Mouse (Mus musculus) liver, adult 2 months (tissue): ENCODE results near the gene Apobec1. TPM values are rescaled to one million over a fixed set of nuclear protein-coding genes. Genes with fewer than 3 reads are reported as not detected.

Source experiments
- DNase-seq: peaks from one replicate; pipeline ENCODE4 v3.0.0-alpha.2; 2011; ENCODE audit warnings: low read depth, low spot score; ENCODE audit errors: extremely low read depth
- H3K27ac ChIP-seq: fragments of 200-500 bp; replicated peaks from 2 replicates; pipeline ENCODE4 v1.5.1; 2012; ENCODE audit warnings: low read depth, mild to moderate bottlenecking, control low read depth, inconsistent platforms, low read length; ENCODE audit not compliant: insufficient read depth
- H3K27me3 ChIP-seq: fragments of 200-500 bp; 2 replicates; pipeline ENCODE4 v1.6.1; 2012; ENCODE audit warnings: mild to moderate bottlenecking, moderate library complexity, low read length, inconsistent platforms; ENCODE audit not compliant: control insufficient read depth, insufficient read depth
- H3K36me3 ChIP-seq: fragments of 200-500 bp; 2 replicates; pipeline ENCODE4 v1.6.1; 2012; ENCODE audit warnings: low read length, inconsistent platforms; ENCODE audit not compliant: control insufficient read depth, insufficient read depth
- H3K4me1 ChIP-seq: fragments of 200-500 bp; 2 replicates; pipeline ENCODE4 v1.6.1; 2011; ENCODE audit warnings: low read length; ENCODE audit not compliant: control insufficient read depth, insufficient read depth
- H3K4me3 ChIP-seq: fragments of 200-500 bp; 2 replicates; pipeline ENCODE4 v1.5.1; 2011; ENCODE audit warnings: low read depth, mild to moderate bottlenecking, control low read depth, low read length, moderate library complexity; ENCODE audit not compliant: insufficient read depth
- H3K79me2 ChIP-seq: fragments of 200-500 bp; 2 replicates; pipeline ENCODE4 v1.6.1; 2012; ENCODE audit warnings: inconsistent platforms, mild to moderate bottlenecking, low read length, moderate library complexity; ENCODE audit not compliant: control insufficient read depth, insufficient read depth
- H3K9ac ChIP-seq: fragments of 200-500 bp; 2 replicates; pipeline ENCODE4 v1.6.1; 2012; ENCODE audit warnings: low read depth, mild to moderate bottlenecking, control low read depth, inconsistent platforms, low read length
- CTCF ChIP-seq: fragments of 200-500 bp; IDR thresholded peaks from 2 replicates; pipeline ENCODE4 v1.5.1; 2011; ENCODE audit warnings: low read depth, low read length, control low read depth
- POLR2A ChIP-seq: fragments of 200-500 bp; IDR thresholded peaks from 2 replicates; pipeline ENCODE4 v1.6.1; 2011; ENCODE audit warnings: low read length, control low read depth; ENCODE audit not compliant: insufficient read depth; ENCODE audit errors: extremely low read depth
- WGBS: fragments of 180-500 bp; shearing (Covaris S2); methylation state at CpG from one replicate; pipeline ENCODE4 v1.1.7; 2018; 5-methylcytosine and 5-hydroxymethylcytosine counted together
- polyA plus RNA-seq: library from polyadenylated mRNA; depleted of rRNA; stranded (reverse); fragments of >200 nt; gene quantifications from 2 replicates; pipeline ENCODE4 v1.2.3, GENCODE M21; 2012; rRNA removed
- total RNA-seq: library from RNA; depleted of rRNA; stranded (reverse); fragments of >200 nt; gene quantifications from 2 replicates; pipeline ENCODE4 v1.2.3, GENCODE M21; 2014; rRNA removed

Apobec1 gene
- total and polyA plus RNA-seq, 2 experiments, result 17.3 to 18.2 TPM

DNA sequence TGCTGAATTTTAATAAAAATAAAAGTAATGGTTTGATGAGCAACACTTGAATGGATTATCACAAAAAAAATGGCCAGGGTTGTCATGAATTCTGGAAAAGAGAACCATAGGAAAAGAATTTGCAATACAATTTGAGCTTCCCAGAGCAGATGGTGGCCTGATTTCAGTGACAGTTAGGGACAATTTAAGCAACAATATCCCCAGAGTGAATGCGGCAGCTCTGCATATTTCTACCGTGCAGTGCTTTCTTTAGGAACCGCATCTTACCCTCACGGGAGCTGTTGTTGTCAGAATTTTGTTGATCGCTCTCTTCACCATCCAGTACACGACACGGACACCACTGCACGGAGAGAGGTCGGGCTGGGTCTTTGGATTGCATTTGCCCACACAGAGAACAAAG lies 62.7 kb downstream of the Apobec1 start:
- H3K4me1 ChIP-seq, result no peaks in the 10 kb centered on the region
- no peak overlapping the region for H3K4me3 ChIP-seq
- DNase-seq, result no peak
- no peak overlapping the region for H3K27ac ChIP-seq
- TF ChIP-seq POLR2A (no peak), CTCF (no peak)
- no peak overlapping the region for H3K9ac ChIP-seq
- WGBS, result 88% methylated on average over 9 of the region's 9 CpGs
- no peaks in the 10 kb centered on the region for H3K79me2 ChIP-seq
- no peaks in the 10 kb centered on the region for H3K27me3 ChIP-seq
- H3K36me3 ChIP-seq, result no peaks in the 10 kb centered on the region

DNA sequence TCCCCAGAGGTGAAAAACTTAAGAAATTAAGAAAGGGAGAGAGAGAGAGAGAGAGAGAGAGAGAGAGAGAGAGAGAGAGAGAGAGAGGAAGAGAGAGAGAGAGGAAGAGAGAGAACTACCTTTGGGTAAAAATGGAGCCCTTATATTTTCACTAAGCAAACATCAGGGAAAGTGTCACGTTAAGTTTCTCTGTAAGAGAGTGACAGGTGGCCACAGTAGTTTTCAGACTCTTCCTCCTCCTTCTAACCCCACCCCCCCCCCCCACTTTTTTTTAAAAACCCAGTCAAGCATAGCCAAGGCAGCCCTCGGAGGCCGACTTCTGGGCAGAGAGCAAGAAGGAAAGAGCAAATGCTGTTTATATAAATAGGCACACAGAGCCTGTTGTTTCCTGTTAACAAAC lies 68.2 kb downstream of the Apobec1 start:
- H3K27me3 ChIP-seq, result no peaks in the 10 kb centered on the region; the same call in 1 of the 2 replicates
- H3K4me3 ChIP-seq, result no peak overlapping the region
- TF ChIP-seq CTCF, result no peak
- TF ChIP-seq POLR2A, result no peak
- no peak overlapping the region for H3K27ac ChIP-seq
- H3K4me1 ChIP-seq, result peaks cover 2% of the 10 kb centered on the region
- no peak for DNase-seq
- no peaks in the 10 kb centered on the region for H3K36me3 ChIP-seq
- whole genome bisulfite sequencing, result 56% methylated on average over 3 of the region's 3 CpGs
- H3K79me2 ChIP-seq, result no peaks in the 10 kb centered on the region
- no peak overlapping the region for H3K9ac ChIP-seq

DNA sequence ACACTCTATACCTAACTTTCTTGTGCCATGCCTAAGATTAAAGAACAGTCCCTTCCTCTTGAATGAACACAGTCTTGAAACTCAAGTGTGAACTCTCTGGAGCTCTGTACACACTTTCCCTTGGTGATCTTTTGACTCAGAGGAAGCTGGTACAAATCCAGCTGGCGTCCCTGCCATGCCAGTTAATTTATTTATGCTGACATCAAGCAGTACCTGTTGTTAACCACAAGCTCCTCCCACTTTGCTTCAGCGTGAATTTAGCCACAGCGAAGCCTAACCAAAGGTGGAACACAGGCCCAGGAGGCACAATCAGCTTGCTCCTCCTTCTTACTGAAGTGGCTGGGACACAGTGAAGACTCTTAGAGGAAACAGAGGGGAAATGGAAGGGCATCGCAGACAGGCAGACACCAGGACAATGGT lies 69.4 kb downstream of the Apobec1 start:
- Histone ChIP-seq H3K27me3 (no peaks in the 10 kb centered on the region; the same call in 1 of the 2 replicates), H3K4me3 (no peak overlapping the region), H3K4me1 (peaks cover 2% of the 10 kb centered on the region), H3K36me3 (no peaks in the 10 kb centered on the region), H3K9ac (no peak overlapping the region), H3K79me2 (no peaks in the 10 kb centered on the region), H3K27ac (no peak overlapping the region)
- peak; percentile 62 for DNase-seq
- TF ChIP-seq POLR2A, result no peak
- TF ChIP-seq CTCF, result no peak
- 13% methylated on average over 4 of the region's 4 CpGs for WGBS

DNA sequence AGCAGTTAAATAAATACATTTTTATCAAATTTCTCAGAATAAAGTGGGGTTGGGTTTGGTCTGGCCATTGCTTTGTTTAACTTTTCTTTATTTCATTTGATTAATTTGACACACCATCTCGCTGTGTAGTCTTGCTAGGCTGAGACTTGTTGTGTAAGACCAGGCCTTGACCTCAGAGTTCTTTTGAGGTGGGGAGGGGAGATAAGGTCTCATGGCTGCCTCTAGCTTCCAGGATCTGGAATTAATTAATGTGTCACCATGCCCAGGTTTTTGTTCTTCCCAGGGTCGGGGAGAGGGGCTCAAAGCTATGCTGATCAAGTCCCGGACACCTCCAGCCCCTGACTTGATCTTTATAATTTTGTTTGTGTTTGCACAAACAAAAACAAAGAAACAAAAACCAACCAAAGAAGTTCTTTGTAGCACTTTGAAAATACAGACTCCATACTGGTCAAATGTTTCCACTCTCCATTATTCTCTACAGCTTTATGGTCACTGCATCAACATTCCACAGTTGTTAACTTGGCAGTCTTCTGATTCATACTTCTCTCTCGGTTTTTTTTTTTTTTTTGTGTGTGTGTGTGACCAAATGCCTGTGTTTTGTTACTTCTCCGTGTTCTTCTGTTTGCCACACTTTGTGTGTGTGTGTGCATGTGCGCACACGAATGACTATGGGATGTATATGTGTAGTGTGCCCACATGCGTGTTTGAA lies 70.6 kb downstream of the Apobec1 start:
- peaks cover 2% of the 10 kb centered on the region for H3K4me1 ChIP-seq
- H3K36me3 ChIP-seq, result no peaks in the 10 kb centered on the region
- no peak overlapping the region for H3K9ac ChIP-seq
- DNase-seq, result no peak
- no peak overlapping the region for H3K27ac ChIP-seq
- H3K79me2 ChIP-seq, result no peaks in the 10 kb centered on the region
- no peaks in the 10 kb centered on the region; the same call in 1 of the 2 replicates for H3K27me3 ChIP-seq
- no peak for TF ChIP-seq CTCF
- no peak for TF ChIP-seq POLR2A
- 76% methylated on average over 8 of the region's 8 CpGs for WGBS
- no peak overlapping the region for H3K4me3 ChIP-seq

DNA sequence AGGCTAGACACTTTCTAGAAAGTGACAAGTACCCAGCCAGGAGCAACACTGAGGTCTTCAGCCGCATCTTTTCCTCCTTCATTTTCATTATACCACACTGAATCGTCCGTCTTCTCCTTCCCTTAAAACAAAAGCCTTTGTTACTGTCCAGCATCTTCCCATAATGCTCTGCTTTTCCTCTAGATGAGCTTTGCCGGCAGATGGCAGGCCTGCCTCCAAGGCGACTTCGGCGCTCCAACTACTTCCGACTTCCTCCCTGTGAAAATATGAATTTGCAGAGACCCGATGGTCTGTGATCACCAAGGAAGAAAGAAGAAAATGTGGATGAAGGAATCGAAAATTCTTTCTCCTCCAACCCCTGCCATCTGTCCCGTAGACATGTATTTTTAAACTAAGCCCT lies 74.1 kb downstream of the Apobec1 start:
- TF ChIP-seq CTCF (no peak), POLR2A (no peak)
- WGBS, result 80% methylated on average over 11 of the region's 11 CpGs
- no peaks in the 10 kb centered on the region; the same call in 1 of the 2 replicates for H3K27me3 ChIP-seq

More for the DNA sequence above, 74.1 kb downstream of the Apobec1 start:
- Histone ChIP-seq H3K79me2 (no peaks in the 10 kb centered on the region), H3K36me3 (no peaks in the 10 kb centered on the region), H3K9ac (no peak overlapping the region), H3K4me1 (peaks cover 2% of the 10 kb centered on the region), H3K4me3 (no peak overlapping the region), H3K27ac (no peak overlapping the region)
- DNase-seq, result no peak

Other genes with a start within 250 kb of the Apobec1 start
- not detected in 2 replicates for gene Rimklb, start 103.7 kb downstream of the Apobec1 start, total RNA-seq
- gene Rimklb, start 103.7 kb downstream of the Apobec1 start, polyA plus RNA-seq, result not detected in 2 replicates
- 0.18 and 0.47 TPM in 2 replicates for gene Mfap5, start 96.6 kb downstream of the Apobec1 start, total RNA-seq
- gene Mfap5, start 96.6 kb downstream of the Apobec1 start, polyA plus RNA-seq, result 0.31 TPM in 1 of 2 replicates, not detected in the other
- gene Aicda, start 48.6 kb downstream of the Apobec1 start, total RNA-seq, result 0.07 TPM in 1 of 2 replicates, not detected in the other
- gene Aicda, start 48.6 kb downstream of the Apobec1 start, polyA plus RNA-seq, result not detected in 2 replicates
- not detected in 2 replicates for gene Gdf3, start 7.6 kb upstream of the Apobec1 start, total RNA-seq
- 0.05 TPM in 1 of 2 replicates, not detected in the other for gene Gdf3, start 7.6 kb upstream of the Apobec1 start, polyA plus RNA-seq
- not detected in 2 replicates for gene Dppa3, start 24.0 kb upstream of the Apobec1 start, total RNA-seq
- gene Dppa3, start 24.0 kb upstream of the Apobec1 start, polyA plus RNA-seq, result not detected in 2 replicates
- gene Nanog, start 105.0 kb upstream of the Apobec1 start, total RNA-seq, result not detected in 2 replicates
- gene Nanog, start 105.0 kb upstream of the Apobec1 start, polyA plus RNA-seq, result not detected in 2 replicates
- 0.28 and 0.40 TPM in 2 replicates for gene Slc2a3, start 199.2 kb upstream of the Apobec1 start, total RNA-seq
- gene Slc2a3, start 199.2 kb upstream of the Apobec1 start, polyA plus RNA-seq, result 0.22 and 0.66 TPM in 2 replicates
- gene Foxj2, start 217.5 kb upstream of the Apobec1 start, total RNA-seq, result 1.7 and 2.3 TPM in 2 replicates
- 3.1 and 3.3 TPM in 2 replicates for gene Foxj2, start 217.5 kb upstream of the Apobec1 start, polyA plus RNA-seq